Mouse (Mus musculus) brain, embryonic 14.5 days (tissue): Measurements from ENCODE around the gene Psmd7. TPM values are rescaled to one million over a fixed set of nuclear protein-coding genes. Genes with fewer than 3 reads are reported as not detected.

Experiments
- DNase-seq: peaks from one replicate; pipeline ENCODE4 v3.0.0-alpha.2; 2011; ENCODE audit warnings: low read depth
- CTCF ChIP-seq: fragments of 200-500 bp; IDR thresholded peaks from 2 replicates; pipeline ENCODE4 v1.5.1; 2012; ENCODE audit warnings: inconsistent platforms, mild to moderate bottlenecking, moderate library complexity, borderline replicate concordance; ENCODE audit not compliant: insufficient read depth, insufficient read length; ENCODE audit errors: extremely low read depth
- POLR2A ChIP-seq: fragments of 200-500 bp; IDR thresholded peaks from 2 replicates; pipeline ENCODE4 v1.6.1; 2012; ENCODE audit warnings: mild to moderate bottlenecking, inconsistent platforms, borderline replicate concordance; ENCODE audit not compliant: poor library complexity, insufficient read depth, insufficient read length, severe bottlenecking; ENCODE audit errors: extremely low read depth
- polyA plus RNA-seq: library from polyadenylated mRNA; depleted of rRNA; stranded (reverse); fragments of >200 nt; gene quantifications from 2 replicates; pipeline ENCODE4 v1.2.3, GENCODE M21; 2012; rRNA removed

Gene Psmd7
- polyA plus RNA-seq, 1 experiment, result 127 TPM

DNA sequence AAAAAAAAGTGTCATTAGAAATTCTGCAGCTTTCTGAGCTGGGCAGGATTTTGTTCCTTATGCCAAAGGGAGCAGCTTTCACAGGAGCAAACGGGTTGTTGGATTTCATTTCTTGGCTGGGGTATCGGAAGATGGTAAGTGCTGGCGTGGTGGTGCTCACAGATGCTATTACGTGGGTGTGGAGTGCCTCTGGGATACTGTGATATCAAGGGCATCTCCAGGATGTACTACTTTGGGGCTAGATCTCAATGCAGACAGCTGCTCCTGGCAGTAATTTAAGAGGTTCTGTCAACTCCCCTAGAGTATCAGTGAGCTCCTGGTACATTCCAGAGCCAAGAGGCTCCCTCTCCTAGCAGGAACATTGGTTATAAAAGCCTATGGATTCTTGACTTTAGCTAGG is 42.1 kb downstream of the Psmd7 start:
- no peak for DNase-seq
- TF ChIP-seq CTCF (no peak), POLR2A (no peak)

DNA sequence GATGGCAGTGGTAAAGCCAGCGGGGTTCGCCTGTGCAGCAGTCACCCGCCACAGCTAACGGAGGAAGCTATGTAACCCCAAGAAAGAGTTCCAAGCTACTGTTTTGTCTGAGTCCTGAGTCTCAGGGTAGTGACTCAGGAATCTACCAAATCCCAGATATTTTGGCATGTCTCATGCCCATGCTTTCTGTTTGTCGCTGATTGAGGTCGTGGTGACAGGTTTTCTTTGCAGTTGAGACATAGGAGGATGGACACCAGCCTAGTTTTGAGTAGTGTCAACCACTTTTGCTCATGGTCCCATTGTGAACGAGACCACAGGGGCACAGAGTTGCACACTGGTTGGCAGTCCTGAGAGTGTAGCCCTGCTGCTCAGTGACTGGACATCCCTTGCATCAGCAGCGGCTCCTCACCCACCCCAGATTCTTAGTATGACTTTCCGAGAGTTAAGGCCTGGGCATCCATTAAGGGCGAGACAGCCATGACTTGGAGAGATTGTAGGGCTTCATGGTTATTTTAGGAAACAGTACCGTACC is 42.6 kb downstream of the Psmd7 start:
- TF ChIP-seq CTCF (no peak), POLR2A (no peak)
- no peak for DNase-seq

DNA sequence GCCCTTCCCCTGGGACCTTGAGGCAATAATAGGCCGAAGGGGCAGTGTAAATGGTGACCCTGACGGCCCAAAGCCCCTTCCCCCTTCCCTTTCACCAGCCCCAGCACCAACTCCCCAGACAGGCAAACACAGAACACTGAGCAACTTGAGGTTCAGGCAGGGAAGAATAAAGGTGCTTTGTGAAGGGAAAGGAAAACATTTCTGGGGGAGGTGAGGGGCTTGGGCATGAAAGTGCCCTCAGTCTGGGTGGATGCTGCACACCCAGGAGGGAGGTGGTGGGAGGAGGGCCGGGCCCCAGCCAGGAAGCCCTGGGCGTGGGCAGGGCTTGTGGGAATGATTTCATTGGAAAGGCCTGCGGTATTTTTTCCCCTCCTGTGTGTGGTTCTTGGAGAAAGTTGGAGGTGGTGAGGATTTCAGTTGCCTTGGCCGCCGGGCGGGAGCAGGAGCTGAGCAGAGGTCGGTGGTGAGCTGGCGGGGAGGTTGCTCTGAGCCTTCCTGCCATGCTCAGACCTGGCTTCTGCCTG is 43.6 kb downstream of the Psmd7 start:
- peak; percentile 44 for DNase-seq
- TF ChIP-seq POLR2A (no peak), CTCF (no peak)

DNA sequence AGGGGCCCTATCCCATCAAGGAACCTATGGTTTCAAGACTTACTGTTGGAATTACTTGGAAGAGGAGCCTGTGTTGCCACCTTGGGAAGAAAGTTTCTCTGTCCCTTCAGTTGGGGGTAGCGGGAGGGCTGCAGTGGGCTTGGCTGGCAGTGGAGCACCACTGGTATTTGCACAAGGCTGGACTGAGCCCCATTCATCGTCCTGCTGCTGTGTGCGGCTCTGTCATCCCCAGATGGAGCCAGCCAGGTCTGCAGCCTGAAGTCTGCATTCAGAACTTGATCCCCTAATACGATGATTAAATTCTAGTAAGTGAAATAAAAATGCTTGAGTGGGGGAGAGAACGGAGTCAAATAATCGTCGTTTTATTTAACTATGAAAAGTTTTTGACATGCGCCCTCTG is 44.1 kb downstream of the Psmd7 start:
- TF ChIP-seq CTCF (no peak), POLR2A (no peak)
- no peak for DNase-seq

DNA sequence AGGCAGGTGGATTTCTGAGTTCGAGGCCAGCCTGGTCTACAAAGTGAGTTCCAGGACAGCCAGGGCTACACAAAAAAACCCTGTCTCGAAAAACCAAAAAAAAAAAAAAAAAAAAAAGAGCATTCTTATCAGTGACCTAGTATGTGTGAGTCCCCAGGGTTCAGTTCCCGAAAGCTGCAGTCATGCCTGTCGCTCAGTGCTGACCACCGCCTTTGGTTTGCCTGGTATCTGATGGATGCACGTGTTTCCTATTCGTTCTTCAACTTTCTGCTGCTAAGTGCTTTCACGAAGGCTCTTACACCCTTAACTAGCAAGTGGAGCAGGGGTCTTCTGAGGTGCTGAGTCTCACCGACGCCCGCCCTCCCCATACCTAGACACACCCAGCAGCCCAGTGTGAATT is 44.5 kb downstream of the Psmd7 start:
- TF ChIP-seq CTCF (no peak), POLR2A (no peak)
- no peak for DNase-seq

DNA sequence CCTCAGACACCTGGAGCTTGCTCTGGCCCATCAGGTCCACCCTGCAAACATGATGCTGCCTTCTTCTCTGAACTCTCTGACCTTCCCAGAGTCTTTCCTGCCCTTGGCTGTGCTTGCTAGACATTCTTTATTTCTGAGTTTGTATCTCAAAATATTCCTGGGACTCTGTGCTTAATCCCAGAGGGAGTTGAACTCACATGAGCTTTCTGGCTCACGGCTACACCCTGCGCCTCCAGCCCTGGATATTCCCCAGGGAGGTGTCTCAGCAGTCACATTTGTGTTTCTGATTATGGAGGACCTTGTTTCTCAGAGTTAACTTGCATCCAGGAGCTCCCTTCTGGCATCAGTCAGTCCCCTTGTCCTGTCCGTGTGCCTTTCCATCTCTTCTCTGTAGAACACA is 46.1 kb downstream of the Psmd7 start:
- no peak for DNase-seq
- TF ChIP-seq CTCF, result no peak
- TF ChIP-seq POLR2A, result no peak

DNA sequence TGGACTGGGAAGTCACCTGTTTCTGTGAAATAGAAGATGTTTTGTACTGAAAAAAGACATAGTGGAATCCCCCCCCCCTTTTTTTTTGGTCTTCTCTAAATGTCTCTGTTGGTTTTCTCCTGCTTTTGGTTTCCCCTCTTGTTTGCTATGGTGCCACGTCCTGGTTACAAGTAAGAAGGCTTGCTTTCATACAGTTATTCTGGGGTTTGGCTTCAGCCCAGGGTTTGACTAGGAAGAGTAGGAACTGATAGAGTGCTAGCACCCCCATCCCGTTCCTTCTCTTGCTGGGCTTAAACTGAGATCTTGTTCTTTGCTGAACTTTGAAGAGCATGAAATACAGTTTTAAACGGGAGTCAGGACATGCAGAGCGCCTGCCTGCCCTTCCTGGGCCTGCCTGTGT is 46.9 kb downstream of the Psmd7 start:
- DNase-seq, result no peak
- TF ChIP-seq POLR2A (no peak), CTCF (no peak)

DNA sequence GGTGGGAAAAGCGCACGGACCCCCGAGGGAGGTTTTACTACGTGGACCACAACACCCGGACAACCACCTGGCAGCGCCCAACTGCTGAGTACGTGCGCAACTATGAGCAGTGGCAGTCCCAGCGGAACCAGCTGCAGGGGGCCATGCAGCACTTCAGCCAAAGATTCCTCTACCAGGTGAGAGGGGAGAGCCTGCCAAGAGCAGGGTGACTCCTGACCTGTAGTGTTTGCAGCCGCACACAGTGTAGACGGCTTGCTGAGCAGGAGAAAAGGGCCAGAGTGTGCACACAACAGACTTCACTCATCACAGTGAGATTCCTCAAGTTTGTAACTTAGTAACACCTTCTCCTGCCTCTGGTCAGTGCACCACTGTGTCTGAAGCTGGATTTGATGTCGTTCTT is 47.6 kb downstream of the Psmd7 start:
- DNase-seq, result no peak
- TF ChIP-seq POLR2A (no peak), CTCF (no peak)

DNA sequence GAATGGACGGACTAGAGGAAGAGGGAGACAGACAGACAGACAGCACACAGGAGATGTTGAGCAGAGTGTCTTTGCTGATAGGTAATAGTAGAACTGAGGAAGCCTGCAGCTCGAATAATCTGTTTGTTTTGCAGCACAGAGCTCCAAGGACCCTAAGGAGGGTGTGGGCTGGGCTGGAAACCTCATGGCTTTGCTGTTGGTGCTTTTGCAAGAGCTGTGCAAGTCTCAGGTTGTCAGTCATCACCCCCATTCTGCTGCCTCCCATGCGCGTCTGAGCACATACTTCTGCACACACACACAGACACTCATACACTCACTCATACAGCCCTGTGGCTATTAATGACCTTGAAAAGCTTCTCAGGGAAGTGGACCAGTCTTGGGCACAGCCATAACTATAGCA is 50.8 kb downstream of the Psmd7 start:
- no peak for DNase-seq
- TF ChIP-seq POLR2A (no peak), CTCF (no peak)

Other genes with a start within 250 kb of the Psmd7 start
- 1.8 and 2.8 TPM in 2 replicates for gene Nqo1, start 185.3 kb downstream of the Psmd7 start, polyA plus RNA-seq
- 77.5 and 92.8 TPM in 2 replicates for gene Nob1, start 163.4 kb downstream of the Psmd7 start, polyA plus RNA-seq
- gene Wwp2, start 152.1 kb downstream of the Psmd7 start, polyA plus RNA-seq, result 34.8 and 42.5 TPM in 2 replicates